Mouse (Mus musculus) neutrophil, adult 5-6 weeks (primary cell): ENCODE measurements around the gene Katnbl1. TPM values are rescaled to one million over a fixed set of nuclear protein-coding genes. Genes with fewer than 3 reads are reported as not detected.

ENCODE experiments used
- ATAC-seq: fragments of 151-379, 151-347 bp; 2 replicates; pipeline ENCODE4 v1.8.0; 2017; ENCODE audit warnings: mild to moderate bottlenecking, moderate TSS enrichment; ENCODE audit not compliant: insufficient number of reproducible peaks, poor library complexity, low FRiP score, severe bottlenecking; ENCODE audit errors: extremely low read depth
- total RNA-seq: library from RNA; stranded (forward); fragments of 200-1000 nt; gene quantifications from 2 replicates; pipeline ENCODE4 v1.2.3, GENCODE M21; 2017

The Katnbl1 gene
- total RNA-seq, 1 experiment from 2014 or later = 15.6 TPM

DNA sequence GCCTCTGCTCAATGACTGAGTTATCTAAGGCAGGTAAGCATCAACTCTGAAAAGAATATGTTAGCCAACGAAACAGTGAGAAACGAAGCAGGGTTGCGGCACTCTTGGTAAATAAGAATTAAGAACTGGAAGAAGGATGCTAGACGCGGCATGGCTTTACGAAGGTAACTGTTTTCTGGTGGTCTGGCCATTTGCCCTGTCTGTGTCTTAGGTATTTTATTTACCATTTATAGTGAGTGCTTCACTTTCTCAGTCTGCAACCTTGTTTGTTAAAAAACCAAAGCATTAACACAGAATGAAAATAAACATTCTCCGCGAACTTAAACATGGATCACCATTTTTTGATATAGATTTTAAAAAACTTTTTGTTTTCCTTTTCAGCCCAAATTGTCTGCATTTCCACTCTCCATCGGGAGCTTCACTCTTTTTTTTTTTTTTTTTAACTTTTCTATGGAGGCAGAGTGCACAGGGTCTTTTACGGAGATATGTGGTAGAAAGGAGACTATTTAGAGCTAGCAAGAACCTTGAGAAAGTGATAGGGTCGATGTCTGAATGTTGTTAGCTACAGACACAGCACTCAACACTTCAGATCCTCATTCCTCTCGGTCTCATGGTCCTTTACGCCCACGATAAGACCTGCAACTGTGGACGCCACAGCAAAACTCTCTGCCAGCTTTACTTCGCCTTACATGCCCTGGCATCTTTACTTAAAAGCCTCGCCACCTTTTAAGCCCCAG is 75.3 kb downstream of the Katnbl1 start:
- peak; percentile 25; the same call in 1 of the 2 replicates for ATAC-seq

- peak; percentile 99 for ATAC-seq
Measured at GRCm38 (mm10) chr2:112454862-112455564, 76.0 kb downstream of the Katnbl1 start, which contains the start of gene Emc7. Gene Emc7, plus strand, starts transcription at chr2:112454997.

DNA sequence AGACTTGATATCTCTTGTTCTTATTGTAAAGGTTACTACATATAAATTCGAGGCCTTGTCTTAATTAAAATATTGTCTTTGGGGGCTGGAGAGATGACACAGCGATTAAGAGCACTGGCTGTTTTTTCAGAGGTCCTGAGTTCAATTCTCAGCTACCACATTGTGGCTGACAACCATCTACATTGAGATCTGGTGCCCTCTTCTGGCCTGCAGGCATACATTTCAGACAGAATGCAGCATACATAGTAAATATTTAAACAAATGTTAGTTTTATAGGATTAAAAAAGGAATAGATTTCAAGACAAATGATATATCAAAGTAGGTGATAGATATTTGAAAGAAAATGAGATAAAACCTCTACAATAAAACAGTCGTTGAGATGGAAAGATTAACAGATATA is 81.5 kb downstream of the Katnbl1 start:
- no peak for ATAC-seq

Other genes with a start within 250 kb of the Katnbl1 start
- not detected in 2 replicates for gene Olfr1316, start 244.2 kb upstream of the Katnbl1 start, total RNA-seq
- not detected in 2 replicates for gene Olfr1317, start 238.9 kb upstream of the Katnbl1 start, total RNA-seq
- not detected in 2 replicates for gene Olfr1318, start 225.0 kb upstream of the Katnbl1 start, total RNA-seq
- 12.5 and 19.2 TPM in 2 replicates for gene Lpcat4, start 139.7 kb upstream of the Katnbl1 start, total RNA-seq
- not detected in 2 replicates for gene Nutm1, start 119.9 kb upstream of the Katnbl1 start, total RNA-seq
- 34.6 and 45.7 TPM in 2 replicates for gene Nop10, start 117.3 kb upstream of the Katnbl1 start, total RNA-seq
- 376 and 406 TPM in 2 replicates for gene Slc12a6, start 113.4 kb upstream of the Katnbl1 start, total RNA-seq
- 2.0 TPM in 1 of 2 replicates, not detected in the other for gene Gm21985, start 112.9 kb upstream of the Katnbl1 start, total RNA-seq
- 20.7 and 29.3 TPM in 2 replicates for gene Emc4, start 11.2 kb upstream of the Katnbl1 start, total RNA-seq
- 8.7 and 9.9 TPM in 2 replicates for gene Emc7, start 75.8 kb downstream of the Katnbl1 start, total RNA-seq
- gene Chrm5, start 101.6 kb downstream of the Katnbl1 start, total RNA-seq = not detected in 2 replicates
- 10.4 and 14.1 TPM in 2 replicates for gene Aven, start 113.8 kb downstream of the Katnbl1 start, total RNA-seq